Mouse (Mus musculus): ENCODE results near the gene Wfdc9.

DNA sequence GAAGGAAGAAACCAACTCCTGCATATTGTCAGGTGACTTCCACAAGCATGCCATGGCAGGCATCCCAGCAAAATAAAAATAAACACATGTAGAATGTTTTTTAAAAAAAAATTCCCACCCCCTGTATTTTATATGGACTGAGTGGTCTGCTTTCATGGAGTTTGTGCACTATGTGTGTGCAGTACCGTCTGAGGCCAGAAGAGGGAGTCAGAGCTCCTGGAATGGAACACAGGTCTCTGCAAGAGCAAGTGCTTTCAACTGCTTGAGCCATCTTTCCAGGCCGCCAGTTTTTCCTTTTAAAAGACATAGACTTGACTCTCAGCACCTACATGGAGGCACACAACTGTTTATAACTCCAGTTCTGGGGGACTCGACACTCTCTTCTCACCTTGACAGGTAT, 52.9 kb downstream of the Wfdc9 start:
- no peak for TF ChIP-seq TCF12 (IDR thresholded peaks at IDR 0.05; ENCODE audit: insufficient read depth, poor library complexity, severe bottlenecking)
- no peak for TF ChIP-seq E2F4 (IDR thresholded peaks at IDR 0.05; ENCODE audit: insufficient read depth)
- no peak for TF ChIP-seq MYOD1 (IDR thresholded peaks at IDR 0.05; ENCODE audit: control insufficient read depth in 1 of 3, insufficient read length in 2 of 3, low read depth in 2 of 3)
- TF ChIP-seq USF1 (IDR thresholded peaks at IDR 0.05; ENCODE audit: low read depth) = no peak
- TF ChIP-seq MAX (IDR thresholded peaks at IDR 0.05; ENCODE audit: low read depth) = no peak
- no peak for TF ChIP-seq CEBPB (IDR thresholded peaks at IDR 0.05; ENCODE audit: insufficient read depth, poor library complexity, severe bottlenecking)
- TF ChIP-seq POLR2AphosphoS2 (IDR thresholded peaks at IDR 0.05; ENCODE audit: insufficient read length, low read depth) = no peak
- no peak for TF ChIP-seq POLR2A (IDR thresholded peaks at IDR 0.05; ENCODE audit: insufficient read length, low read depth)
- no peak for TF ChIP-seq MYOG (IDR thresholded peaks at IDR 0.05; ENCODE audit: control insufficient read depth in 1 of 3, insufficient read depth in 1 of 3, insufficient read length in 2 of 3, low read depth in 2 of 3)
- no peak for TF ChIP-seq SRF (IDR thresholded peaks at IDR 0.05; ENCODE audit: control insufficient read depth, insufficient read length, low read depth)
- TF ChIP-seq TCF3 (IDR thresholded peaks at IDR 0.05; ENCODE audit: insufficient read length, low read depth) = no peak
